Mouse (Mus musculus): ENCODE measurements around the gene 6430548M08Rik.
A peak's percentile ranks its signal among the peaks of the same experiment; 100 is the strongest.

Gene 6430548M08Rik

DNA sequence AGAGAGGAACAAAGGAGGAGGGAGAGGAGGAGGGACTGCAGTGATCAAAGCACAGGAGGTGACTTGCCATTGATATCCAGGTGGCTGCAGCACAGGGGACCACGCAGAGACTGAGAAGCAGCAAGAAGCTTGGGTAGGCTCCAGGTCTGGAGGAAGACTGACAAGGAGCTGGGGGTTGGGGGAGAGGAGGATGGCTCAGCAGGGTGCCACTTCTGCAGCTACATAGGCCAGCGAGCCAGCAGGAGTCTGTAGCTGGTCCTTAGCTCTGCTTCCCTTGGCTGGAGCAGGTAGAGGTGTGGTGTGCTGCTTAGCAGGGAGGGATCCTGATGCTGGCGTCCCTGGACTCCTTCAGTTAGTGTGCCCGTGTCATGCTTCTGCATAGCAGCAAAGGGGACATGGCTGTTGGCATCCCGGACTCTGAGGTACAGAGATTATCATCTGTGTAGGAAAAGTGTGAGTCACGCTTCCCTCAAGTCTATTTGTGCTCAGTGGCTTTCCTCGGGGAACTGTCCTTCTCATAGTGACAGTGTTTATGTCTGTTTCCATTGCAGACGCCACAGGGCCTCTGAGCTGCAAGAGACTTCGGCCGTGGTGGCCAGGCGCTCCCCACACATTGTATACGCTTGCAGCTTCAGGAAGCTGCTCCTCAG lies 30.8 kb downstream of the 6430548M08Rik start:
- peak; percentile 53 for DNase-seq

GRCm38 (mm10) chr8:120146051-120146450 lies 32.1 kb downstream of the 6430548M08Rik start:
- DNase-seq, result no peak

- no peak for DNase-seq
Measured at GRCm38 (mm10) chr8:120150028-120150427, 36.1 kb downstream of the 6430548M08Rik start.

- DNase-seq, result no peak
Measured at GRCm38 (mm10) chr8:120151151-120151550, 37.2 kb downstream of the 6430548M08Rik start.

DNA sequence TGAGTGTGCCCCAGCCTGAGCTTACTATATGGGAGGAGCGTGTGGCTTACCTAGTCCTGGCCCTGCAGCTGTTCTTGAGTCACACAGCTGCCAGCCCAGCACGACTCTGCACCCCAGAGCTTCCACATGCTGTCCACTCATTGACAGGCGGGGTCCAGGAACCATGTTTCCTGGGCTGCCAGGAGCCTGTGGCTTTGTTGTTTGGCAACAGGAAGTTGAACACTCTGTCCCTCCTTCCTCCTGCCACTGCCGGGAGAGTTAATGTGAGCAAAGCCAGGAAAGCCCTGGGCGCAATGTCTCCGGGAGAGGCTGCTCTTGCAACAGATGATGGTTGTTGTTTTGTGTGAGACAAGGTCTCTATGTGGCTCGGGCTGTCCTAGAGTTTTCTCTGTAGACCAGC lies 38.7 kb downstream of the 6430548M08Rik start:
- DNase-seq, result peak; percentile 45

DNA sequence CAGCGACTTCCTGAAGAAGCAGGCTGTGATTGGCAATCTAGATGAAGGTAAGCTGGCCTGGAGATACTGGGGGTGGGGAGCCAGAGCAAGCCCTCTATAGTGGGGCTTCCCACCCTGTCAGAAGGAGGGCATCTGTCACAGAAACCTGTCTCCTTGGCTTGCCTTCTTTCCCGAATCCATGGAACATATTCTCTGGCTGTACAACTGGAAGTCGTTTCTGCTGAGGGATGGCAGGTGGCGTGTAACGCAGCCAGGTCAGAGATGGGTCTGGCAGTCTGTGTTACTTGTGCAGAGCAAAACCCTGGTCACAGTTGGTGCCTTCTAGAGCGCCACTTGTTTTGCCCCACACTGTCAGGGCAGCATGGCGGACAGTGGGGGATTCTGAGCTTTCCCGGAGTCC lies 46.4 kb downstream of the 6430548M08Rik start:
- DNase-seq, result no peak

GRCm38 (mm10) chr8:120161658-120162403 lies 47.9 kb downstream of the 6430548M08Rik start:
- no peak for DNase-seq

GRCm38 (mm10) chr8:120162404-120162752 lies 48.4 kb downstream of the 6430548M08Rik start:
- no peak for DNase-seq

DNA sequence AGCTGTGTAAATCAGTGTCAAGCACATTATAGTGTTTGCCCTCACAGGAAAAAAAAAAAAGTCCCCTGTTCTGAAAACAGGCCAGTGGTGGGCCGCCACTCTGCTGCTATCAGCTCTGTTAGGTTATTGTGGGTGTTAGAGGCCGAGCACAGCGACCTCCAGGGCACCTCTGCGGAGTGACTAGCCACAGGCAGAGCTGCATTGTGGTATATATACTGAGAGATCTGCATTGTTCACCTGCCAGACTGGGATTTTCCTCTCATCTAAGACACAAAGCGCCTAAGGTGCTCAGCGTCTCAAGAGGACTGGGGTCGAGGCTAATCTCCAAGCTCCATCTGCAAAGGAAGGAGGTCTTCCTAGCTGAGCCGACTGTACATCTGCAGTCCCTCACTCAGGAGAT lies 49.4 kb downstream of the 6430548M08Rik start:
- DNase-seq, result no peak

DNA sequence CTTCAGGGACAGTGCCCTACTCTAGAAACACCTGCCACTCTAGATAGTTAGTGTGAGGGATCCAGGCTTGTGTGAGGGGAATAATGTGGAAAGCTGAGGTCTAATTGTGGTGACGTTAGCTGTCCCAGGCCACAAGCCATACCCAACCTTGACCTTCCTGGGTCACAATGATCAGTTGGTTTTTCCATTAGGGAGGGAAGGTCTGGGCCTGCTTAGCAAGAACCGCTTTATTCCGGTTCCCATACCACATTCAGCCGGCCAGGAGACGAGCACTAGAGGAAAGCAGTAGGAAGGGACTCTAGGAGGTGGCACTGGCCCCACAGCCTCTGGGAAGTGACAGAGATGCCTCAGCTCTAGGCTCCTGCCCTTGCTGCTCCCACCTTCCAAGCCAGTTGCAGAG lies 50.1 kb downstream of the 6430548M08Rik start:
- no peak for DNase-seq

DNA sequence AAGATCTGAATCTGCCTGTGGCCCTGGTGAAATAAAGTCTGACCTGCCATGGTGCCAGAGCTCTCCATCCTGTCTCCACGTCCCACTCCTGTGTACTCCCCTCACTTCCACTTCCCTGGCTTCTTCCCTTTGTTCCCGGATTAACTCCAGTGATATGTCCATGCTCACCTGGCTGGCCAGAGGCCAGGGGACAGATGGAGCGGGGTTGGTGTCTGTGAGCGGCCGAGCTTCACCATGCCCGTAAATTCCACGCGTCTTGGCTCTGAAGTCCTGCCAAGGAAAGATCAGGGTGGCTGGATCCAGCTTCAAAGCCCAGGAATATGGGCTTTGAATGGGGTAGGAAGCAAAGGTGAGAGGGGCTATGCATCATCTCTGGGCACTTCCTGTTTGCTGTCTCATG lies 53.2 kb downstream of the 6430548M08Rik start:
- no peak for DNase-seq

GRCm38 (mm10) chr8:120167821-120168220 lies 53.9 kb downstream of the 6430548M08Rik start:
- DNase-seq, result no peak

- no peak for DNase-seq
Measured at GRCm38 (mm10) chr8:120169119-120169518, 55.2 kb downstream of the 6430548M08Rik start.

- DNase-seq, result no peak
Measured at GRCm38 (mm10) chr8:120173195-120173594, 59.2 kb downstream of the 6430548M08Rik start.

GRCm38 (mm10) chr8:120174606-120175005 lies 60.7 kb downstream of the 6430548M08Rik start:
- DNase-seq, result no peak

GRCm38 (mm10) chr8:120176605-120177004 lies 62.7 kb downstream of the 6430548M08Rik start:
- DNase-seq, result no peak

DNA sequence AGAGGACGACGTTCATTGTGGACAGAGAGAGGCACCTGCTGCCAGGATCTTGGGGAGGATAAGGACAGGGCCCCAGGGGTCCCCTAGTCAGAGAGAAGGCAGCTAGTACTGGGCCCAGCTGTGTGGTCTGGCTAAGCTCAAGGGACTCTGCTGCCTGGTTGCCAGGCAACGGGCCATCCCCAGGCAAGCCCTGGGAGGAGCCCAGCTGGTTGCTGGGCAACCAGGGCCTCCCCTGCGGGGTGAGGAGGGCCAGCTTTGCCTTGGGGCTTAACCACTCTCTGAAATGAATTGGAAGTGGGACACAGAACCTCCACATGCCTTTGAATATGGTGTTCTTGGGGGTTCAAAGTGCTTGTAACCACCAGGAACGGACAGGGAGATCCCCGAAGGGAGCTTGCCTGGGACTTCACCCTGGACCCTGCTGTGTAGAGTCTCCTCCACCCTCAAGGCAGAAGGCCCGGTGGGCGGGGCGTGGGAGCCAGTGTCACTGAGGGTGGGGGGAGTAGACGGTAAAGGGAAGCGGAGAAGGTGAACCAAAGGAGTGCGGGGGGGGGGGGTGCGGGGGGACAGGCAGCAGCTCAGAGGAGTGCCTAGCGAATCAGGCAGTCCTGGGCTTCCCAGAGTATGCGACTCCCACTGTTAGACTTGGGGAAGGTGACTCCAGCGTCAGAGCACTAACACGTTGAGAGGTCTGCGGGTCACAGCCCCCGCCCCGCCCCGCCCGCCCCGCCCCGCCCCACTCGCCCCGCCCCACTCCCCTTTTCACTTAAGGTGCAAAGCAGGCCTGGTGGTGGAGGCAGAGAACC lies 63.6 kb downstream of the 6430548M08Rik start, which contains the start of gene Fam92b:
TSS of gene Fam92b (minus strand) at position 149 of the 806 bp plus-strand sequence.
- DNase-seq, result peak; percentile 50

DNA sequence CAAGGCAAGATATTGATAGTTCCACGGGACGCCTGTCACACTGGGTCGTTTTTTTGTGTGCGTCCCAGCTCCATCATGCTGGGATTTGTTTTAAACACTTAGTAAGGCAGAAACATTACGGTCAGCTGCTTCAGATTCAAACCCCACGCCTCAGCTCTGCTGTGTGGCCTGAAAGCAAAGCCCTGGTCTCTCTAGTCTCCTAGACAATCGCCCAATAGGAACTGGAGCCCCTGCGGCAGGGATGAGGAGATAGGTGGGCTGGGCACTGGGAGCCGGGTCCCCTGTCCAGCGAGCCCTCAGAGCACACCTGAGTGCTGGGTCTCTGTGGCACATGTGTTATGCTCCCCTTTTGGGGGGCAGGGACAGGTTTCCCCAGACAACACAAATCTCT lies 64.2 kb downstream of the 6430548M08Rik start:
- no peak for DNase-seq

- peak; percentile 95 for DNase-seq
Measured at GRCm38 (mm10) chr8:120179027-120179431, 65.1 kb downstream of the 6430548M08Rik start.

DNA sequence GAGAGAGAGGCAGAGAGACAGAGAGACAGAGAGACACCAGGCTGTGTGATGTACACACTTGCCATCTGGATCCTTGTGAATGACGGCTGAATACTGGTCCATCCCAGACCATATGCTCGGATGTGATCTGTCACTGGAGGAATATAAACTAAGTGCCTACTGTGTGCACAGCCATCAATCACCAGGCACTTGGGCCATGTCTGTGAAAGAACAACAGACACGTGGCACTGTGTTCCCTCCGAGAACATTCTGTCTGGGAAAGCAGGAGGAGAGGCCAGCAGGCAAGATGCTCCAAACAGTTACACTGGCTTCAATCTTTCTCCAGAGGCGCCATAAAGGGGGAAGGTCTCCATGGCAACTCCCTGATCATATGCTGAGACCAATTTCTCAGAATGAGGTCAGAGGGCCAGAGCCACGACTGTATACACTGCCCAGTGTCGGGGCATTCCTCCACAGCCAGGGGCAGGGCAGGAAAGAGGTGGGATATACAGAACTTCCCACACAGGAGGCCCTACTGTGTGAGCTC lies 66.6 kb downstream of the 6430548M08Rik start:
- no peak for DNase-seq

GRCm38 (mm10) chr8:120181274-120181673 lies 67.3 kb downstream of the 6430548M08Rik start:
- DNase-seq, result no peak

DNA sequence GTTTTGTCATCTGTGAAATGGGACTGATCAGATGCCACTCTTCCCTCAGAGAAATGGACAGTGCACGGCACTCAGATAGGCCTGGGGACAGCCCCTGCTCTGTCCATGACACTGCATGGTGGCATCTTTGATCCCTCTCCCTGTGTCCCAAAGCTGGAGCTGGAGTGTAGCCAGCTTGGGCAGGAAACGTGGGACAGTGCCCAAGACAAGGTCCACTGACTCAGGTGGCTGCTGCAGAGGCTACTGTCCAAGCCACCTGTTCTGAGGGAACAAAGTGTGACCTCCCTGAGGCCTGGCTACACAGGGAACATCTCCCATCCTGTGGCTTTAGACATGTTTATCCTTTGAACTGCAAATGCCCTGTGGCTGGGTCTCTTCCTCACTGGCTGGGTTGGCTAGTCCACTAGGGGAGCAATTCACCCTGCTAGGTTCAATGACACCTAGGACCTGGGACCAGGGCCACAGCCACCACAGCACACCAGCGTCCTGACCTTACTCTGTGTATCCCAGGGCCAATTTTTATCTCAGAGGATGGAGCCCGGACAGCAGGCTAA lies 68.0 kb downstream of the 6430548M08Rik start:
- DNase-seq, result no peak

DNA sequence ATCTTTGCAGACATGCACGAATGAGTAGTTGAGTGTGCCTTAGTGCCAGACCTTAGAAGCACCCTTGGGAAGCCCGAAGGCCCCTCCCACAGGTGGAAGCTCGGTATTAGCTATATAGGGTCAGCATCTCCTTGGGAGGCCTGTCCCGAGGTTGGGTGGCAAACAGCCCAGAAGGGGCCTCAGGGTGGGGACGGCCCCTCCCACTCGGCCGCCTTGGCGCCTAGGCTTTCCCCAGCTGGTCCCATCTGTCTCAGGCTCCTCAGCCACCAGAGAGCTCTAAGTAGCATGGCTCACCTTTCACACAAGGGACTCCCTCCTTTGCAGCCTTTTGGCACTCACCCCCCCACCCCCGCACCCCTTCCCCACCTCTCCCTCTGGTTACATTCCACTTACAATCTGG lies 70.4 kb downstream of the 6430548M08Rik start:
- no peak for DNase-seq
